Mouse (Mus musculus): ENCODE results near the gene Olfr1189.
"Not testable (repeated sequence)": the region's sequence is repeated elsewhere in the genome, so short reads cannot be mapped to it uniquely, and the experiment has no call there.

Gene Olfr1189

GRCm38 (mm10) chr2:88586154-88586553, at the start of gene Olfr1189:
Gene Olfr1189, plus strand, starts transcription at chr2:88586454.
- DNase-seq: no peak

- no peak for DNase-seq
These were observed 29.6 kb upstream of the Olfr1189 start, which contains the start of gene Olfr1188 for GRCm38 (mm10) chr2:88556635-88557034. Gene Olfr1188, plus strand, starts transcription at chr2:88556935.

GRCm38 (mm10) chr2:88572696-88573095, 13.6 kb upstream of the Olfr1189 start:
- not testable (repeated sequence) for DNase-seq

- DNase-seq: not testable (repeated sequence)
These were observed 54.0 kb downstream of the Olfr1189 start, which contains the start of gene Olfr1191-ps1 for GRCm38 (mm10) chr2:88640242-88640641. Gene Olfr1191-ps1, plus strand, starts transcription at chr2:88640542.

Measured in cerebellum, adult 8-10 months (tissue).